Mouse (Mus musculus) frontal cortex, adult 2 months (tissue): ENCODE results near the gene Med23. TPM values are rescaled to one million over a fixed set of nuclear protein-coding genes. Genes with fewer than 3 reads are reported as not detected.

ENCODE experiments used
- DNase-seq, 2 experiments: peaks; one replicate each; pipeline ENCODE4 v3.0.0; 2022; ENCODE audit warnings: low spot score in 1 of 2; ENCODE audit errors: extremely low spot score in 1 of 2
- polyA plus RNA-seq: library from polyadenylated mRNA; depleted of rRNA; stranded (reverse); fragments of >200 nt; gene quantifications from 2 replicates; pipeline ENCODE4 v1.2.3, GENCODE M21; 2012; rRNA removed

Gene Med23
- polyA plus RNA-seq = 33.5 and 38.7 TPM in 2 replicates

- DNase-seq = peak; percentile 96 to 100
These were observed at the start of gene Med23 for GRCm38 (mm10) chr10:24869760-24870290. Gene Med23, plus strand, starts transcription at chr10:24869986.

- no peak for DNase-seq
These were observed 47.7 kb upstream of the Med23 start for GRCm38 (mm10) chr10:24821990-24822676.

GRCm38 (mm10) chr10:24822842-24823241 is 46.9 kb upstream of the Med23 start:
- no peak for DNase-seq

GRCm38 (mm10) chr10:24823265-24823664 is 46.5 kb upstream of the Med23 start:
- DNase-seq = no peak

- no peak for DNase-seq
These were observed 45.9 kb upstream of the Med23 start for GRCm38 (mm10) chr10:24823697-24824535.

GRCm38 (mm10) chr10:24824621-24825020 is 45.2 kb upstream of the Med23 start:
- DNase-seq = no peak

- no peak for DNase-seq
These were observed 44.2 kb upstream of the Med23 start for GRCm38 (mm10) chr10:24825456-24826081.

- no peak for DNase-seq
These were observed 43.7 kb upstream of the Med23 start for GRCm38 (mm10) chr10:24826130-24826529.

- no peak for DNase-seq
These were observed 41.6 kb upstream of the Med23 start for GRCm38 (mm10) chr10:24828136-24828535.

GRCm38 (mm10) chr10:24830448-24830847 is 39.3 kb upstream of the Med23 start:
- no peak for DNase-seq

GRCm38 (mm10) chr10:24831377-24832095 is 38.2 kb upstream of the Med23 start:
- no peak for DNase-seq

GRCm38 (mm10) chr10:24832306-24832705 is 37.5 kb upstream of the Med23 start:
- DNase-seq = no peak

- no peak for DNase-seq
These were observed 35.0 kb upstream of the Med23 start for GRCm38 (mm10) chr10:24834634-24835371.

- DNase-seq = no peak
These were observed 34.0 kb upstream of the Med23 start for GRCm38 (mm10) chr10:24835702-24836342.

- DNase-seq = no peak
These were observed 33.3 kb upstream of the Med23 start for GRCm38 (mm10) chr10:24836366-24837038.

GRCm38 (mm10) chr10:24840795-24841194 is 29.0 kb upstream of the Med23 start:
- DNase-seq = no peak

- DNase-seq = no peak
These were observed 27.8 kb upstream of the Med23 start for GRCm38 (mm10) chr10:24841998-24842397.

- no peak for DNase-seq
These were observed 27.1 kb upstream of the Med23 start, which contains the start of gene Enpp3 for GRCm38 (mm10) chr10:24842676-24843075. Gene Enpp3, minus strand, starts transcription at chr10:24842823.

GRCm38 (mm10) chr10:24863146-24863545 is 6.6 kb upstream of the Med23 start:
- DNase-seq = no peak
